Mouse (Mus musculus) mature B cell (primary cell): ENCODE results near the gene Ankle2.

ENCODE experiments used
- in situ Hi-C: fragments of 300-500 bp; cut with MboI; formaldehyde crosslinking; loops from 2 replicates; pipeline ENCODE4 v1.14.3; 2019

The Ankle2 gene

DNA sequence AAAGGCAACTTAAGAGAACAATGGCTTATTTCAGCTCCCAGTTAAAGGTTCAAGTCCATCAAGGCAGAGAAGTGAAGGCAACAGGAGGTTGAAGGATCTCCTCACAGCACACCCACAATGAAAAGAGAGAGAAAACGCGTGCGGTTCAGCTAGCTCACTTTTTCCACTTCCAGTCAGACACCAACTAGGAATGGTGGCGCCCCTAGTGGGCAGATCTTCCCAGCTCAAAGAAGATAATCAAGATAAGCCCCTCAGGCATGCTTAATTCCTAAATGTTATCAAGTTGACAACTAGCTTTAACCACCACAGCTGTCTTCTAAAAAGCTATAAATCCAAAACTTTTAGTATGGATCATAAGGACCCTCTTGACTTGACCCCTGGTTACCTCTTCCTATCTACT is 53.7 kb downstream of the Ankle2 start:
- in situ Hi-C loops = no loop called here

DNA sequence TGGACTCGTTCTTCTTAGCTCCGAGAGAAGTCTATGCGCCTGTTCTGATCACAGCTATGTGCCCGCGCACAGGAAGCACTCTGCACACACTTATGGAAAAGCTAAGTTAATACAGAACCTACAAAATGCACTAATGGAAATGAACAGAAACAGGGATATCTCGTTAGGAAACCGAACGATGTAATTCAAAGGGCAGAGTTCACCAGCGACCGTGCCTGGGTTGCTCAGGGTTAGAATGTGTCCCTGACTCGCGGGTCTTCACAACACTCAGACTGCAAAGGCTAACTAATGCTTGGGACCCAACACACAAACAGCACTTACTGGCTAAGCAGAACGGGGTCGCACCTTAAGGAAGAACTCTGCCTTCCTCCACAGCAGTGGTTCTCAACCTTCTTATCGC is 54.4 kb downstream of the Ankle2 start:
- in situ Hi-C loops = no loop called here

GRCm38 (mm10) chr5:110285770-110286445 is 55.1 kb downstream of the Ankle2 start, which contains the start of the genes Pxmp2 and Pole:
Gene Pxmp2 (minus strand): TSS chr5:110286186.
Gene Pole (plus strand): TSS chr5:110286306.
- in situ Hi-C loops = no loop called here

- in situ Hi-C loops = no loop called here
Observed at GRCm38 (mm10) chr5:110286446-110287083, 55.8 kb downstream of the Ankle2 start.

GRCm38 (mm10) chr5:110287084-110287475 is 56.3 kb downstream of the Ankle2 start:
- in situ Hi-C loops = no loop called here

- in situ Hi-C loops = no loop called here
Observed at GRCm38 (mm10) chr5:110291649-110292048, 60.8 kb downstream of the Ankle2 start.

DNA sequence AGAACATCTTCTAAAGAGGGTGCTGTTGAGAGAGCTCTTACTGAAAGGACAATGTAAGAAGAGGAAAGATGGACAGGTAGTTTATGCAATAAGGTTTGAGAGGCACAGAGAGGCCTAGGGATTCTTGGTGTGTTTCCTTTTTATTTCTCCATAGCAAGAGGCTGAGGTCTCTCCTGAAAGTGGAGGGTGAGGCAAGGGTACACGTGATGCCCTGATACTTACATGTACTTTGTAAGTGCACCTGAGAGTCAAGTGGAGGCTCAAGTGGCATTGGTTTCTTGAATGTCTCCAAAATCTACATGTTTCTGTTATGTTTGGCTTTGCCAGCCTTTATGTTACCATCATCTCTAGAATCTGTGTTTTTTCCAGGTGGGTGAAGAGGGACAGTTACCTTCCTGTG is 65.8 kb downstream of the Ankle2 start:
- in situ Hi-C loops = no loop called here

GRCm38 (mm10) chr5:110300591-110300990 is 69.8 kb downstream of the Ankle2 start:
- in situ Hi-C loops = no loop called here
